Mouse (Mus musculus): Measurements from ENCODE around the gene Zc3h10. TPM values are rescaled to one million over a fixed set of nuclear protein-coding genes. Genes with fewer than 3 reads are reported as not detected.
"Not testable (repeated sequence)": the region's sequence is repeated elsewhere in the genome, so short reads cannot be mapped to it uniquely, and the experiment has no call there.

Zc3h10 gene
- polyA plus RNA-seq, 1 experiment from 2014 or later, result 5.0 TPM

GRCm38 (mm10) chr10:128565206-128565787 lies 17.7 kb upstream of the Zc3h10 start:
- Histone ChIP-seq H3K27me3 (ENCODE audit: insufficient read depth, low read length) (no peaks in the 10 kb centered on the region), H3K27ac (ENCODE audit: low read depth) (peak overlapping the region; percentile 92), H3K4me1 (ENCODE audit: insufficient read depth) (peaks cover 14% of the 10 kb centered on the region; the same call in 1 of the 2 replicates), H3K36me3 (replicated peaks; ENCODE audit: insufficient read depth, low read length) (peaks cover 30% of the 10 kb centered on the region), H3K9me3 (ENCODE audit: low read length) (no peaks in the 10 kb centered on the region), H3K4me2 (ENCODE audit: low read depth, low read length) (peak overlapping the region; percentile 95), H3K9ac (replicated peaks) (peak overlapping the region; percentile 95), H3K4me3 (ENCODE audit: low read depth, low read length) (peak overlapping the region; percentile 93)
- ATAC-seq (peak; percentile 24), DNase-seq (peak; percentile 75)
- WGBS (ENCODE audit: insufficient replicate concordance), result under 1% methylated on average over 40 of the region's 46 CpGs
- TF ChIP-seq CTCF (IDR thresholded peaks at IDR 0.05; ENCODE audit: low read depth) (no peak), EP300 (IDR thresholded peaks at IDR 0.05; ENCODE audit: low read depth) (no peak)

- H3K9me3 ChIP-seq (ENCODE audit: low read length), result no peaks in the 10 kb centered on the region
- peak overlapping the region; percentile 95; the same call in 1 of the 2 replicates for H3K9ac ChIP-seq (replicated peaks)
- TF ChIP-seq CTCF (IDR thresholded peaks at IDR 0.05; ENCODE audit: low read depth) (no peak), EP300 (IDR thresholded peaks at IDR 0.05; ENCODE audit: low read depth) (no peak)
- WGBS (ENCODE audit: insufficient replicate concordance), result 69% methylated on average over 6 of the region's 6 CpGs
- ATAC-seq, result no peak
- no peak overlapping the region for H3K27ac ChIP-seq (ENCODE audit: low read depth)
- no peak for DNase-seq
- peaks cover 14% of the 10 kb centered on the region; the same call in 1 of the 2 replicates for H3K4me1 ChIP-seq (ENCODE audit: insufficient read depth)
- peak overlapping the region; percentile 95 for H3K4me2 ChIP-seq (ENCODE audit: low read depth, low read length)
- H3K27me3 ChIP-seq (ENCODE audit: insufficient read depth, low read length), result no peaks in the 10 kb centered on the region
- H3K36me3 ChIP-seq (replicated peaks; ENCODE audit: insufficient read depth, low read length), result peaks cover 44% of the 10 kb centered on the region
- peak overlapping the region; percentile 5; the same call in 1 of the 2 replicates for H3K4me3 ChIP-seq (ENCODE audit: low read depth, low read length)
Observed at GRCm38 (mm10) chr10:128563544-128563943, 16.0 kb upstream of the Zc3h10 start.

- no peak overlapping the region for H3K27ac ChIP-seq (ENCODE audit: low read depth)
- no peak overlapping the region for H3K4me2 ChIP-seq (ENCODE audit: low read depth, low read length)
- no peak overlapping the region for H3K9ac ChIP-seq (replicated peaks)
- DNase-seq (no peak), ATAC-seq (no peak)
- 79% methylated on average over 6 of the region's 6 CpGs for WGBS (ENCODE audit: insufficient replicate concordance)
- H3K4me1 ChIP-seq (ENCODE audit: insufficient read depth), result no peaks in the 10 kb centered on the region
- no peaks in the 10 kb centered on the region for H3K27me3 ChIP-seq (ENCODE audit: insufficient read depth, low read length)
- H3K9me3 ChIP-seq (ENCODE audit: low read length), result no peaks in the 10 kb centered on the region
- no peak for TF ChIP-seq CTCF (IDR thresholded peaks at IDR 0.05; ENCODE audit: low read depth)
- TF ChIP-seq EP300 (IDR thresholded peaks at IDR 0.05; ENCODE audit: low read depth), result no peak
- H3K4me3 ChIP-seq (ENCODE audit: low read depth, low read length), result no peak overlapping the region
- H3K36me3 ChIP-seq (replicated peaks; ENCODE audit: insufficient read depth, low read length), result peaks cover 46% of the 10 kb centered on the region
Observed at GRCm38 (mm10) chr10:128556963-128557362, 9.4 kb upstream of the Zc3h10 start.

- no peak overlapping the region for H3K9ac ChIP-seq (replicated peaks)
- H3K4me2 ChIP-seq (ENCODE audit: low read depth, low read length), result no peak overlapping the region
- H3K4me1 ChIP-seq (ENCODE audit: insufficient read depth), result no peaks in the 10 kb centered on the region
- no peaks in the 10 kb centered on the region for H3K9me3 ChIP-seq (ENCODE audit: low read length)
- DNase-seq, result no peak
- peaks cover 40% of the 10 kb centered on the region for H3K36me3 ChIP-seq (replicated peaks; ENCODE audit: insufficient read depth, low read length)
- H3K27me3 ChIP-seq (ENCODE audit: insufficient read depth, low read length), result no peaks in the 10 kb centered on the region
- TF ChIP-seq EP300 (IDR thresholded peaks at IDR 0.05; ENCODE audit: low read depth) (no peak), CTCF (IDR thresholded peaks at IDR 0.05; ENCODE audit: low read depth) (peak; percentile 60)
- ATAC-seq, result no peak
- no peak overlapping the region for H3K27ac ChIP-seq (ENCODE audit: low read depth)
- no peak overlapping the region for H3K4me3 ChIP-seq (ENCODE audit: low read depth, low read length)
Observed at GRCm38 (mm10) chr10:128556286-128556685, 8.7 kb upstream of the Zc3h10 start.

- DNase-seq, result not testable (repeated sequence)
- WGBS (ENCODE audit: insufficient replicate concordance), result 52% methylated on average over 1 of the region's 1 CpGs
Observed at GRCm38 (mm10) chr10:128555567-128555966, 8.0 kb upstream of the Zc3h10 start.

GRCm38 (mm10) chr10:128550144-128550823 lies 2.7 kb upstream of the Zc3h10 start:
- not testable (repeated sequence) for H3K4me3 ChIP-seq (ENCODE audit: low read depth, low read length); H3K36me3 ChIP-seq (replicated peaks; ENCODE audit: insufficient read depth, low read length); H3K4me2 ChIP-seq (ENCODE audit: low read depth, low read length); H3K27ac ChIP-seq (ENCODE audit: low read depth); H3K4me1 ChIP-seq (ENCODE audit: insufficient read depth); DNase-seq; H3K9me3 ChIP-seq (ENCODE audit: low read length); ATAC-seq; H3K9ac ChIP-seq (replicated peaks); H3K27me3 ChIP-seq (ENCODE audit: insufficient read depth, low read length)
- WGBS (ENCODE audit: insufficient replicate concordance), result 70% methylated on average over 11 of the region's 11 CpGs

More at GRCm38 (mm10) chr10:128555567-128555966, 8.0 kb upstream of the Zc3h10 start:
- not testable (repeated sequence) for H3K4me1 ChIP-seq (ENCODE audit: insufficient read depth); H3K27me3 ChIP-seq (ENCODE audit: insufficient read depth, low read length); H3K9ac ChIP-seq (replicated peaks); H3K27ac ChIP-seq (ENCODE audit: low read depth); H3K9me3 ChIP-seq (ENCODE audit: low read length); H3K4me2 ChIP-seq (ENCODE audit: low read depth, low read length); ATAC-seq; H3K4me3 ChIP-seq (ENCODE audit: low read depth, low read length)
- H3K36me3 ChIP-seq (replicated peaks; ENCODE audit: insufficient read depth, low read length), result peaks cover 33% of the 10 kb centered on the region

GRCm38 (mm10) chr10:128549682-128550057 lies 2.1 kb upstream of the Zc3h10 start:
- not testable (repeated sequence) for H3K9me3 ChIP-seq (ENCODE audit: low read length); ATAC-seq; H3K4me3 ChIP-seq (ENCODE audit: low read depth, low read length); DNase-seq; H3K4me1 ChIP-seq (ENCODE audit: insufficient read depth); H3K27me3 ChIP-seq (ENCODE audit: insufficient read depth, low read length); H3K9ac ChIP-seq (replicated peaks); H3K27ac ChIP-seq (ENCODE audit: low read depth)
- H3K36me3 ChIP-seq (replicated peaks; ENCODE audit: insufficient read depth, low read length), result peaks cover 11% of the 10 kb centered on the region
- WGBS (ENCODE audit: insufficient replicate concordance), result 70% methylated on average over 6 of the region's 6 CpGs
- peak overlapping the region; percentile 91; the same call in 1 of the 2 replicates for H3K4me2 ChIP-seq (ENCODE audit: low read depth, low read length)
